Mouse (Mus musculus): ENCODE results near the gene Tshz3.

The Tshz3 gene

DNA sequence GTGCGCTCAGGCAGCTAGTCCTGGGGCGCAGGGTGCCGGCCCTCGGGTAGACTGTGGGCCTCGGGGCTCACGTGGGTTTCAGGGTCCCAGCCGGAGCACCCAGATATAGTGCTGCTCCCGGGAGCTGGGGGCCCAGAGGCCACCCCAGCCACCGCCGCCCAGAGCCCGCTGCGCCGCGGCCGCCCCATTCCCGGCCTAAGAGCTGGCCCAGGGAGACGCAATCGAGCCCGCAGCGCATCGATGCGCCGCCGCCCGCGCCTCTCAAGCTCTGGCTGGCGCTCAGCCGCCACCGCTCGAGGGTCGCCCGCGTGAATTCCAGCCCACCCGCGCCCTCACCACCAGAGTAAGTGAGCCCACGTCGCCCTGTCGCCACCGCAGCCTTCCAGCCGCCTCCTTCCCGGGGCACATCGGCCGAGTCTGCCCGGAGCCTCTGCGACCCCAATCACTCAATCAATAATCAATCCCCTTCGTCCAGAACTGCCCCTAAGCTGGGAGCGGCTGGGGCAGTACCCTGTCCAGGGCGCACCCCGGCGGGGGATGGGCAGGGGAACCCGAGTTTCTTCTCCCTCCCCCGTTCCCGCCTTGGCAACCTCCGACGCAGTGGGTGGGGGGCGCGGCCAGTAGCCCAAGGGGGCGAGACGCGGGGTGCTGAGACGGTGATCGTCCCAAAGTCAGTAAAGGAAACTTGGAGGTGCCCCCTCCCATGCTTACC lies 1.4 kb upstream of the Tshz3 start:
- DNase-seq (ENCODE audit: low spot score in 2 of 2) = no peak

DNA sequence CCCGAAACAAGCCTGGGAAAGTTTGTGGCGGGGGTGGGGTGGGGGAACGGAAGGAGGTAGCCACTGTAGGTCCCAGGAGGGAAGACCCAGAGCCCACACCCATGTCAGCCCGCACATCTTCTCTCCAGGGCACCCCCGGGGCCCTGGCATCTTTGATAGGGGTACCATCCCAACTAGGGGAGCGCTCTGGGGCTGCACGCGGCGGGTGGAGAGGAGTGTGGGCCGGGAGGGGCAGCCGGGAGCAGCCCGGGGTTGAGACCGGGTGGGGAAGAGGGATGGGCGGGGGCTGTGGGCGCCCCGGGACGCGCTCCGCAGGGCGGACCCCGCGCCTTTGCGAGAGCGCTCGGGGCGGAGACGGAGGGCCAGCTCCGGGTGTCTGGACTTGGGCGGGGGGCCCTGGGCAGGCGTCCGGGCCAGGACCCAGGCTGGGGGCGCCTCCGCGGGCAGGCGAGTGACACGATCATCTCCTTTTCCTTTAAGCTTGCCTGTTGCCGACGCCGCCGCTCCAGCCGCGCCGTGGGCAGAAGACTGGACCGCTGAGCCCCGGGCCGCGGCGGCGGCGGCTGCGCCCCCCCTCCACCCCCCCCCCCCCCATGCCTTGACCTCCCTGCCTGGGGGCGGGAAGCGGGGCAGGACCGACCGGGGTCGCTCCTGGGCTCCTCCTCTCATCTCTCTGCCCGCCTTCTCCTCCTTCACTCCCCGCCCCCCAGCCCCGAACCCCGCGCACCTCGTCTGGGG lies 631 bp upstream of the Tshz3 start:
- no peak for DNase-seq (ENCODE audit: low spot score in 2 of 2)

DNA sequence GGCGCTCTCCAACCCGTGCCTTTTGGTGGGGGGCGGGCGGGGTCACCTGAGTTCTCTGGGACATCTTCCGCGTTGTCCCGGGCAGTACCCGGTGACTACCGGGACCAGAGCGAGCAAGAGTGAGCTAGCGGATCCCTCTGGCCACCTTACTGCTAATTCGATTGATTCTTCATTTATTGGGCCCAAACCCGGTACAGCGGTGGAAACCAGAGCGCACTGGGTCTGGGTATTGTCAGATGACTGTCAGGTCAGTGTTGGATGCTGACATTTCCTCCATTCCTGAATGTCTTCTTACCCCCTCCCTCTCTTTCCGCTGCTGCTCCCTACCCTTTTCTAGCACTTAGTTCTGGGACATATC lies 650 bp downstream of the Tshz3 start:
- DNase-seq (ENCODE audit: low spot score in 2 of 2) = no peak

DNA sequence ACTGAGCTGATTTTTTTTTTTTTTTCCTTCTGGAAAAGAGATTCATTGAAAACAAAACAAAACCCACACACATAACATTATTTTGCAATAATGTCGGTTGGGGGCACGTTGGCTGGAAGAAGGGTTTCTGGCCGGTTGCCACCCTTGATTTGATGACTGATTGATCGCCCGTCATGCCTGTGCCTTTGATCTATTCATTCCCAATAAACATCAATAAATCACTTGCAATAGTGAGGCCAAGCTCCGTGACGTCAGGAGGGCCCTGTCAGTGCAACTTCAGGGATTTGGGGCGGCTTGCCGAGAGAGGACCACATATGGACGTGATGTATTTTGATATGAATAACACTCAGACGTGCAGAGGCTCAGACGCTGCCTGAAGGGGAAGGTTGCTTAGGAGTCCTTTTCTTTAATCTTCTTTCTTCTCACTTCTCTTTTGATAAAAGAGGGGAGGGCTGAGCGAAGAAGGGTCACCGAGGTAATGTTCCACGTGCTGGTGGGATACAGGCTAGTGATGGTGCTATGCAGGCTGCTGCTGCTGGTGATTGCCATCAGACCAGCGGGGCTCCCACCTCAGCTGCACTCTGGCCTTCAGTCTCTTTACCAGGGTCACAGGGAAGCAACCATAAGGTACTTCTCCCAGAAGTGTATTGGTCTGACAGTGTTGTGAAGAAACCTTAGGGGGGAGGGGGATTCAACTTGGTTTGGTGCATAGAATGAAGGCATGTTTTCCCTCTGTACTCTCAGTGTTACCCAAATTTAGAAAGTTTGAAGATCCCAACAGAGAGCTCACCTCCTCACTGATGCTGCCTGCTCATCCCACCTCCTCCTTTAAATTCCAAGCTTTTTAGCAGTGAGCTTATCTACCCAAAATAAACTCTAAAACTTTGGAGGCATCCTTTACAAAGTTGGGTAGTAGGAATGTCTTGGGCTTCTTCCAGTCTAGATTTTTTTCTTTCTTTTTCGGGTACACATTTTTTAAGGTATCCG lies 1.4 kb downstream of the Tshz3 start:
- DNase-seq (ENCODE audit: low spot score in 2 of 2) = no peak

DNA sequence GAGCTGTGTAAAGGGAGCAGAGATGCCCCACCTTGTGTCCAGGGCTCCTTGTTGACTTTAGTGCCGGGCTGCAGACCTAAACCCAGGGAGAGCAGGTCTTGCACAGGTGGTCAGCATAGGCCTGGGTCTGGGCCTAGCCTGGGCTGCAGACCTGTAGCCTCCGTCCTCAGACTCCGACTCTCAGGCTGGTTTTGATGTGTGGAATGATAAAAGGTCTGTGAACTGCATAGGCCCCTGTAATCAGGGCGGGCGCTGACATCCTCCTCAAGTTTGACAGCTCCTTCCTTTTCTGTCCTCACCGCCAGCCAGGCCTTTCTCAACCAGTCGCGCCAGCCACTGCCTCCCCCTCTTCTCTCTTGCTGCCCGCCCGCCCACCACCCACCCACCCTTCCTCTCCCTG lies 8.7 kb downstream of the Tshz3 start:
- no peak for DNase-seq (ENCODE audit: low spot score in 2 of 2)

DNA sequence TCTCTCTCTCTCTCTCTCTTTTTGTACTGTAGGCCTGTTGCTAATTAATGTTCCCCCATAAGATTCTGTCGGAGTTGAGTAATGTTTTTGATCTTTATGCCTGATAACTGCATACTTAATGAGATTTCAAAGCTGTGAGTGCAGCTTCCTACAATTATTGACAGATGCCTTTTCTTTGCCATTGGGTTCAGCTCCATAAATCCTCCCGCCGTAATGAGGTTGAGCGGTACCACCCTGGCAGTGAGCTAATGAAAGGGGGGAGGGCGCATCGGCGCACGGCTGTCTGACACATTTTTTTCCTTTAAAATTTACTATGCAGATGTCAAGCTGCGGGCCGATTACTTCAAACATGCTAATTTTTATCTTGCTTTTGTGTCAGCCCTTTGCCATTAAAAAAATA lies 9.3 kb downstream of the Tshz3 start:
- no peak for DNase-seq (ENCODE audit: low spot score in 2 of 2)

DNA sequence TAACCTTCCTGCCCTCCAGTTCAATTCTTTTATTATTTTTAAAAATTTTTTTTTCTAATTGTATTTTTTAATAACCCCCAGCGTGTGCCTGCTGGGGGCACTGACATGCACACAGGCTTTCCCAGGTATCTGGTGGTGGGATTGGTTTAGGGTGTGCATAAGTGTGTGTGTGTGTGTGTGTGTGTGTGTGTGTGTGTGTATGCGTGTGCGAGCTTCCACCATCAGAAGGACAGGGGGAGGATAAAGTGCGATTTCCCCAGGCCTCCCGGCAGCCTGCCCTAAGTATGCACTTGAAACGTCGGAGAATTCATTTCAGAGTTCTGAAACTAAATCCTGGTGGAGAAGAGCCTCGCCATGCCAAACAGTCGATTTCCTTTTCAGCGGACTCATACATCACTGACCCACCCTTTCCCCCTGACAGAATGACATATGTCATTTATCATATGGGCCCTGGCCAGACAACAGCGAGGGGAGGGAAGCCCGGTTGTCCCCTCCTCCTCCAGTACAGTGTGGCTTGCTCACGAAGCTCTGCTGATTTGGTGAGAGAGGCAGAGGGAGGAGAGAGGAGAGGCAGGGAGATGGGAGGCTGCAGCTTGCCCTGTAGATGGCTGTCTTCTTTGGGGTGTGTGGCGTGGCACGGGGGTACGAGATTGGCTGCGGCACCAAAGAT lies 9.9 kb downstream of the Tshz3 start:
- DNase-seq (ENCODE audit: low spot score in 2 of 2) = no peak

DNA sequence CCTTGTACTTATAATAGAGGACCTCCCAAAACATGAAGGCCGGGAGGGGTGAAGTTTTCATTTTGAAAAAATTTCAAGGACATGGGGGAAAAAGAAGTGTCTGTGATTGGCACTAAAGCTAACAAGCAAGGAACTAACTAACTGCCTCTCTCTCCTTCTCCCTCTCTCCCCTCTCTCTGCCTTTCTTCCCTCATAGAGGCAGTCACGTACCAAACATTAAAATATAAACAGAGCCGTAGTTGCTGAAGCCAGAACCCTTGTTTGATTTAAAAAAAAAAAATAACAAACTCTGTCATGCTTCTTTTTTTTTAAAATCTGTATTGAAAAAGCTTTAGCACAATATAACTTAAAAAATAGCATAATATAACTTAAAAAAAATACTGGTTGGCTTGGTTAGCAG lies 10.9 kb downstream of the Tshz3 start:
- DNase-seq (ENCODE audit: low spot score in 2 of 2) = no peak

DNA sequence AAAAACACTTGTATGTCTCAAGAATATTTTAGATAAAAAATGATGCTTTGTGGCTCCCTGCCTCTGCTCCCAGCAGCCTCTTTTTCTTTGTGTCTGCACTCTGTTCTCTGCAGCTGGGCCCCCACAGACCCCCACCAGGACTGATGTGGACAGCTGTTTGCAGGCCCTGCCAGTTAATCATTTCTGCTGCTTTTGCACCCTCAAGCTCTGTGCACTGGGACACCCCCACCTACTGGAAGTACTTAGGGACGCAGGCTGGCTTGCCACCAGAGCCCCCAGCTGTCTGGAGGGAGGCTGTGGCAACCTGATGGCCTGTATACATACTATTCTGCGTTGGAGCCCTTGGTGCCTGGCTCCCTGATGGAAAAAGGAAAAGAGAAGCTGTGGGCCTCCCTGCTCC lies 11.3 kb downstream of the Tshz3 start:
- DNase-seq (ENCODE audit: low spot score in 2 of 2) = no peak

DNA sequence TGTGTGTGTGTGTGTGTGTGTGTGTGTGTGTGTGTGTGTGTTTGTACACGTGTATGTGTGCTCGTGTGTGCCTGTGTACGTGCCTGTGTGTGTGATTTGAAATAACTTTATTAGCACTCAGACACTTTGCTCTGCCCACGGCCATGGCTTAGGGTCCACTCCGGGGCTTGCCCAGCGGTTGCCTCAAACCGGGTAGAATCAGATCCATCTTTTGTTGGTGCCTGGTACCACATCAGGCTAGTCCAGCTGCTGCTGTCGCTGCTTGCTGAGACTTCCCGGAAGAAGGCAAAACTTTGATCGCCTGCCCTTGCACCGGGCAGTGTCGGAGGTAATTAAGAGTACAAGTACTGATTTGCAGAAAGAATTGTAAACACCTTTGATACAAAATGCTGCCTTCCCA lies 12.1 kb downstream of the Tshz3 start:
- no peak for DNase-seq (ENCODE audit: low spot score in 2 of 2)

DNA sequence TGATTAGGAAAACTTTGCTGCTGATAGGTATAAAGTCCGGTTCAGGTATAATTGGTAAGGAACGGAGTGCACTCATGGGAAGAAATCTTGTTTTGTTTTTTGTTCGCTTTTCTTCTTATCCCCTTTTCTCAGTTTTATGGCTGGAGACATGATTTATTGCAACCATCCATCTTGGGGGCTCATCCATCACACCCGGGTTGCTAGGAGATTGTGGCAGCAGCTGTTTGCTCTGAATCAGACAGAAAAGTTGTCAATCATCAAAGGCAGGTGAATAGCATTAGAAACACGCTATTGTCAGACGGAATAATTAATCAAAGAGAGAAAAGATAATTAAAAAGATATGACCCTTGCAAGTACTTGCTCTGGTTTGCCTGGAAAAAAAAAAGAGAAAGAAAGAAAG lies 12.5 kb downstream of the Tshz3 start:
- no peak for DNase-seq (ENCODE audit: low spot score in 2 of 2)

DNA sequence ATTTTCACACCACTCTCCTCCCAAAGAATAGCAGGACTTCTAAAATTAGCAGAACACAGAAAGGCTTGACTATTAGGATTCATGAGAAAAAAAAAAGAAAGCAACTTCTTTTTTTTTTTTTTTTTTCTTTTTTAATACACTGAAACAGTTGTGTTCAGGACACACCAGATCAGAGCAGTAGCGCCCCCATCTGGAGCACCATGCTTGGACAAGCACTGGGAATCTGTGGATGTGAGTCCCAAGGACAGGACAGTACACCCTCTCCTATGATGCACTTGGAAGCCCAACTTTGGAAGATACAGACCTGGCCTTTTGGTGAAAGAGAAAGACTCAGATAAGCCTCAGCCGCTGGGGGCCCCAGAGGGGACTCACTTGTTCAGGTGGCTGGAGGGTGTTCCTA lies 13.8 kb downstream of the Tshz3 start:
- DNase-seq (ENCODE audit: low spot score in 2 of 2) = no peak

DNA sequence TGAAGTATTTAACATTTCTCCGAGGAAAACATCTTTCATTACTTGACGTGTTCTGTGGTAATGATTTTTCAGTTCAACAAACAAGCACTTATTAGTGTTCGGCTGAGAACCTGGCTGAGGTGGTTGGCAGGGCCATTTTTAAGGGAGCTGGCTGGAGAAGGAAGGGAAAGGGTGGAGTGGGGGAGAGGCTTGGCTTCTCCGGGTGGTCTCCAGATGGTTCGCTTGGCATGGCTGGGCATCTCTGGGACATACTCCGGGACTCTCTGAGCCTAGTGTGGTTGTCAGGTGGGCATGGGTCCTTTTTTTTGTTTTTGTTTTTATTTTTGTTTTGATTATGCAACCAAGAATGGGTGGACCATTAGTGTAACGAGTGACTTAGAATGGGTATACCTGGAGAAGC lies 16.4 kb downstream of the Tshz3 start:
- no peak for DNase-seq (ENCODE audit: low spot score in 2 of 2)

DNA sequence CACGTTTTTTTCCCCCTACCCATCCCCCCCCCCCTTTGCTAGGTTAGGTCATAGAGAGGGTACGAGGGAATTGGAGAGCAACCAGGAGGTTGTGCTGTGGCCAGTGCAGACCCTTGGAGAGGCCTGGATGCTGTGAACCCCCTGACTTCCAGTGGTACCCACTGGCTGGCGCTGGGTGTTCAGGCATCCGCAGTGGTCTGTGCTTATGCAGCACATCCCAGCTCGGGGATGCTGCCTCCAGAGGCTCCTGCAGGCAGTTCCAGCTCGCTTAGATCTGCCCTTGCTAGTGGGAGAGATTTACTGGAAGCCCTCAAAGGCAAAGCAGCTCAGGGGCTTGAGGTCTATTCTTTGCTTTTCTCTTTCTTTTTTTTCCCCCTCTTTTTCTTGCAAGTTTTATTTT lies 19.3 kb downstream of the Tshz3 start:
- DNase-seq (ENCODE audit: low spot score in 2 of 2) = no peak

DNA sequence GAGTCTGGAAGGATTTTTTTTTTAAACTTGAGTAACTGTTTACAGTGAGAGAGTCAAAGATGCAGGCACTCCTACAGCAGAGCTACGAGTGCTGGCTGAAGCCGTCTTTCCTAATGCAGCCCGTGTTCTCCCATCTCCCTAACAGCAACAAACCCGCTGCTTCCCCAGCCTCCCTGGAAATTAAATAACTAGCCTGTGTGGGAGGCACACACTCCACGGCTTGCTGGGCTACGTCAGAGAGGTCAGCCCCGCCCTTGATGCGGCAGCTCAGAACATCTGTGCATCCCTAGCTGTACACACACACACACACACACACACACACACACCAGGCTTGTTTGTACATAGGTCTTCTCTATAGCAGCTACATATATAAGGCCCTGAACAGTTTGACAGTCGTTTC lies 22.9 kb downstream of the Tshz3 start:
- no peak for DNase-seq (ENCODE audit: low spot score in 2 of 2)

DNA sequence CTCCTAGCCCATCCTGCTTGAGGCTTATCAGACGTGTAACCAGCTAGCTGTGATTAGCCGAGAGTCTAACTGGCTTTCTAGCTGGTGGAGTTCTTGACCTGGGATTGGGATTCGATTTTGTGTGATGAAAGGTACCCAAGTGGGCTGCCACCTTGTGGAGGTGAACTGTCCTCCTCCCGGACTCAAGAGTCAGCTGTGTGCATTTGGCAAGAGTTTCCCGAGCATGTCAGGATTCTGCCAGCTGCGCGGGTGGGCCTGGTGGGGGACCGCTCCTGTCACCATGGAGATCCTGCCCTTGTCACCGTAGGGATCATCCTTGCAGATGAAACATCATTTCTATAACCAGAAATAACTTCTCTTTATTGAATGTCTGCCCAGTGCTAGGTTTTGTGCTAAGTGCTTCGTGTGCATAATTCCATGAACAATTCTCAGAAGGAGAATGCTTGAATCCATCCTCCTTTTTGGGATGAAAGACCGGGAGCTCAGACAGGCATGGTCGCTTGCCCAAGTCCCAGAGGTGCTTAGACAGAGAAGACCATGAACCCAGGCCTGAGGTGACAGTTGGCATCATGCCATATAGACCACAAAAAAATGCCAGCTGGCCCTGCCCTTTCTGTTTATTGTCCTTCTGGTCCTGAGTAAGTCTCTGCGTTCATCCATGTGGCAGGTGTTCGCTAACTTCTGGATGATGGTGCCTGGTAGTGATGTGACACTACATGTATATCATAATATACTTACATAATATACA lies 38.6 kb downstream of the Tshz3 start:
- no peak for DNase-seq (ENCODE audit: low spot score in 2 of 2)

DNA sequence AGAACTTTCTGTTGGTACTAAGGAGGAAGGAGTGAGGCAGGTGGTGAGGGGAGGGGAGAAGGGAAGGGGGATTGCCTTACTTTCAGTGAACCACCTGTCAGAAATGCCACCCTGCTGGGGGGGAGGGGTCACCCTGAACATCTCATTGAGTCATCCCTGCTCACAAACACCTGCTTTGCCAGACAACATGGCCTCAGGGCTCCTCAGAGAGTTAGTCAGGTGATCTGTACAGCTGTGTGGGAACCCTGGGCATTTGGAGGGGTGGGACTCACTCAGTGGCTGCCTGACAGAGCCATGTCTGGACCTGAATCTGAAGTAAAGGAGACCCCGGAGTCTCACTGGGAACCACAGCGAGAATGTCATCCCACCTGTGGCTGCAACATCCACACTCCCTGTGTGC lies 53.6 kb downstream of the Tshz3 start:
- no peak for DNase-seq (ENCODE audit: low spot score in 2 of 2)

DNA sequence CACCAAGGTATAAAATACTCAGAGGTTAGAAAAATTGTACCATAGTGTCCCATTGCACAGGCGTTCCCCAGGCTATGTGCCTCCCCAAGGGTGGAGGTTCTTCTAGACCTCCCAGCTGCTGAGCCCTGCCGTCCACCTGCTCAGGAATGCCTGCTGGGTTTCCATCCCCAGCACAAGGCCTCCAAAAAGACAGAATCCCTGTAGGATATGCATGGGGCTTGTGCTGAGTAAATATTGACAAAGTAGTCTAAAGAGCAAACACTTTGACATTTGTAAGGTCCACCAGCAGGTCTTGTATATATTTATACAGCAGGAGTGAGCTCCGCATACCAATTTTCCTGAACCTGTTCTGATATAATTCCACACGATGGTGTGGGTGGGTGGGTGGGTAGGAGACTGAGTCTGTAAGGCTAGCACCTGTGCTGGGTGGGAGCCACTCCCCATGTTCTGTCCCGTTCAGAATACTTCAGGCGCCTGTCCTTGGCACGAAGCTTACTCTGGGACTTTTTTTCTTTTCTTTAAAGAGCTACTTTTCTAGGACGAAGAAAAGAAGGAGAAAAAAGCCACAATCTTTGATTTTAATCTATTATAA lies 69.7 kb downstream of the Tshz3 start:
- DNase-seq (ENCODE audit: low spot score in 2 of 2) = no peak

DNA sequence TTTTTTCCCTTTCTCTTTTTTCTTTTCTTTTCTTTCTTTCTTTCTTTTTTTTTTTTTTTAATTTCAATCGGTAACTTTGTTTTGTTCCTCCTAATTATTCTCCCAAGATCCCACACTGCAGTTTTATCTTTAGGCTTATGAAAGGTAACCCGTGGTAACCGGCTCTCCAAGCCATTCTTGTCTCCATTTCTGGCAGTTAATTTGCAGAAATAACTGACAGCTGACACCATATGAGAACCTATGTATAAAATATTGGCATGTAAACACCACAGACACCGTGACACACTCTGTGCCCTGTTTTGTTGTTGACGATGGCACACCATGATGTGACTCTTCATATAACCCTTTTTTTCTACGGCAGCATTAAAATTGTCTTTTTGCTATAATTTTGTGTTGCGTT lies 75.2 kb downstream of the Tshz3 start:
- DNase-seq (ENCODE audit: low spot score in 2 of 2) = no peak

DNA sequence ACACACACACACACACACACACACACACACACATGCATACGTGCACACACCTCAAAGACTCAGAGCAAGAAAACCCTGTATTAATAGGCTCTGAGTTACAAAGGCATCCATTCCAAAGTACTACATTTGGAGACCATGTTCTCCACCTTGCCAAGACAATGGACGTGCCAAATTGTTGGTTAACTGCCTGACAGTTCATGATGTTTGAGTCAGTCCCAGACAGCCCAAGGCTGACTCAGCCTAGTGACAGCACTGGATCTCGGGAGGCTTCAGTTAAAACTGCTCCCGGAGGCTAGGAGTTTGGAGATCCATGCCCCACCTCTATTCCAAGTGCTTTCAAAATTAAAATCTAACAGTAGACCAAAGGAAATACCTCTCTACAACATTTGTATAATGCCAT lies 79.0 kb downstream of the Tshz3 start:
- no peak for DNase-seq (ENCODE audit: low spot score in 2 of 2)

DNA sequence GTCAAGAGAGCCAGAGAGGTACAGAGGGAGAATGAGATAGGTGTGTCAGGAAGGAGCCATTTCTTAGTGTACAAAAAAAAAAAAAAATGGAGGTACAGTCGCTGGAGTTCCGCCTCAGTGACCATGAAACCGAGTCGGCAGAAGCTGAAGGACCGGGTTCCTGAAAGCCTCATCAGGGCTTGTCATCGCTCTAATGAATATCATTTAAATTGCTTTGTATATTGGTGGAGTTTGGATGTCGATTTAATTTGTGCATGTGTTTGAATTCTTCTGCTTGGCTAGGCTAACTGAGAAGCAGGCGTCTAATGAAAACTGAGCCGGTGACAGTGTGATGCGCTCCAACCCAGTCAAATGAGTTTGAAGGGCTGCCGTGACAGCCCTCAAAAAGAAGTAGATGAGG lies 80.5 kb downstream of the Tshz3 start:
- DNase-seq (ENCODE audit: low spot score in 2 of 2) = no peak

Measured in spleen, postnatal 14 days (tissue).